Comparison of ENCODE assay signal across 13 mouse cellular contexts in the genomic region with DNA sequence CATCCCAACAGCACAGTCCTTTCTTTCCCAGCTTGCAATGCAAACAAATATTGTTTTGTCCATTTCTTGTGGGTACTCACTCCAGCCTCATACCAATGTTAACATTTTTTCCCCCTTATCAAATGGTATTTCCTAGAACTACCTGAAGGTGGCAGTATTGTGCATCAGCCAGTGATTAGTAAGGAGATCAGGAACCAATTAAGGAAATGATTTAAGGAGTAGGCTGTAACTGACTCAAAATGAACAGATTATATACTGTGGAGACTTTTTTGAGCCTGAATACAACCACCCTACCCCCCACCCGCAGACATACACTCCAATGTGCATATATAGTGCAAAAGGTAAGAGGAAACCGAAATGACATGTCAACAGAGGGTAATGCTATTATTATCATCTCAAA.
DNase-seq lines count a peak whose midpoint lies in the region; ATAC-seq lines count a peak whose summit lies in the region.
"Had no signal": no experiment of that assay in that cellular context is flagged by ENCODE, and none has a peak within 500 bp of the region (broad histone marks: within the 10 kb centered on the region; RNA-seq: fewer than 3 reads in every experiment).

No protein-coding gene starts in this region.

- H3K4me1 ChIP-seq in hindbrain, embryonic 11.5 days (replicated peaks; ENCODE audit: control insufficient read depth, insufficient read depth, low read length): 0 out of 2 replicates have a peak, but pooled peaks cover 2% of the 10 kb centered on the region
- H3K4me1 ChIP-seq in hindbrain, embryonic 13.5 days (replicated peaks): peaks cover 4% of the 10 kb centered on the region; the same call in 1 of the 2 replicates
- H3K4me1 ChIP-seq in midbrain, embryonic 14.5 days (ENCODE audit: control insufficient read depth, insufficient read depth, low read length): no peaks in the 10 kb centered on the region
- H3K4me1 ChIP-seq in midbrain, embryonic 10.5 days: peaks cover 30% of the 10 kb centered on the region
- H3K4me1 ChIP-seq in limb, embryonic 10.5 days: peaks cover 4% of the 10 kb centered on the region; the same call in 1 of the 2 replicates

- no peak overlapping the region for H3K27ac ChIP-seq in hindbrain, embryonic 11.5 days (ENCODE audit: low read depth, low read length)
- no peak overlapping the region for H3K27ac ChIP-seq in hindbrain, embryonic 13.5 days
- H3K27ac ChIP-seq in midbrain, embryonic 14.5 days (replicated peaks; ENCODE audit: low read depth, low read length): no peak overlapping the region
- H3K27ac ChIP-seq in midbrain, embryonic 10.5 days (replicated peaks): no peak overlapping the region
- no peak overlapping the region for H3K27ac ChIP-seq in limb, embryonic 10.5 days
- H3K27ac ChIP-seq: hindbrain, embryonic 15.5 days; midbrain, embryonic 12.5 days had no signal

- no peak overlapping the region for H3K9ac ChIP-seq in hindbrain, embryonic 11.5 days (ENCODE audit: low read depth, low read length)
- no peak overlapping the region for H3K9ac ChIP-seq in hindbrain, embryonic 13.5 days
- no peak overlapping the region for H3K9ac ChIP-seq in midbrain, embryonic 14.5 days (replicated peaks; ENCODE audit: low read length)
- H3K9ac ChIP-seq: hindbrain, embryonic 15.5 days; midbrain, embryonic 12.5 days had no signal

- H3K4me3 ChIP-seq in hindbrain, embryonic 11.5 days (ENCODE audit: low read depth, low read length): no peak overlapping the region
- H3K4me3 ChIP-seq in hindbrain, embryonic 13.5 days: no peak overlapping the region
- H3K4me3 ChIP-seq in midbrain, embryonic 14.5 days (replicated peaks; ENCODE audit: low read depth, low read length): no peak overlapping the region
- no peak overlapping the region for H3K4me3 ChIP-seq in midbrain, embryonic 10.5 days
- no peak overlapping the region for H3K4me3 ChIP-seq in limb, embryonic 10.5 days
- H3K4me3 ChIP-seq: hindbrain, embryonic 15.5 days; midbrain, embryonic 12.5 days had no signal

- no peak overlapping the region for H3K4me2 ChIP-seq in hindbrain, embryonic 11.5 days (replicated peaks; ENCODE audit: low read depth, low read length)
- H3K4me2 ChIP-seq in hindbrain, embryonic 13.5 days: no peak overlapping the region
- no peak overlapping the region for H3K4me2 ChIP-seq in midbrain, embryonic 14.5 days (ENCODE audit: low read length)
- H3K4me2 ChIP-seq: hindbrain, embryonic 15.5 days; midbrain, embryonic 12.5 days had no signal

- H3K36me3 ChIP-seq in hindbrain, embryonic 11.5 days (ENCODE audit: control insufficient read depth, insufficient read depth, low read length): no peaks in the 10 kb centered on the region
- H3K36me3 ChIP-seq in hindbrain, embryonic 13.5 days: no peaks in the 10 kb centered on the region
- H3K36me3 ChIP-seq in midbrain, embryonic 14.5 days (ENCODE audit: control insufficient read depth, insufficient read depth, low read length): no peaks in the 10 kb centered on the region
- no peaks in the 10 kb centered on the region for H3K36me3 ChIP-seq in midbrain, embryonic 10.5 days
- no peaks in the 10 kb centered on the region for H3K36me3 ChIP-seq in limb, embryonic 10.5 days
- H3K36me3 ChIP-seq: hindbrain, embryonic 15.5 days; midbrain, embryonic 12.5 days had no signal

- 77% methylated on average over 2 of the region's 2 CpGs for WGBS in hindbrain, embryonic 11.5 days
- WGBS in hindbrain, embryonic 13.5 days: 81% methylated on average over 2 of the region's 2 CpGs
- 76% methylated on average over 2 of the region's 2 CpGs for WGBS in midbrain, embryonic 14.5 days
- WGBS in midbrain, embryonic 10.5 days: 77% methylated on average over 2 of the region's 2 CpGs
- WGBS in limb, embryonic 10.5 days: 72% methylated on average over 2 of the region's 2 CpGs

- H3K27me3 ChIP-seq in hindbrain, embryonic 11.5 days (ENCODE audit: control insufficient read depth, insufficient read depth, low read length): no peaks in the 10 kb centered on the region
- H3K27me3 ChIP-seq in hindbrain, embryonic 13.5 days: no peaks in the 10 kb centered on the region
- H3K27me3 ChIP-seq in midbrain, embryonic 14.5 days (ENCODE audit: control insufficient read depth, insufficient read depth, low read length): no peaks in the 10 kb centered on the region
- no peaks in the 10 kb centered on the region for H3K27me3 ChIP-seq in midbrain, embryonic 10.5 days (ENCODE audit: low read depth, poor library complexity, severe bottlenecking)
- no peaks in the 10 kb centered on the region for H3K27me3 ChIP-seq in limb, embryonic 10.5 days (ENCODE audit: low read depth, poor library complexity, severe bottlenecking)
- H3K27me3 ChIP-seq: hindbrain, embryonic 15.5 days had no signal

- DNase-seq in hindbrain, embryonic 11.5 days (ENCODE audit: low spot score): peak; percentile 34
- DNase-seq in midbrain, embryonic 14.5 days: peak; percentile 56
- DNase-seq in midbrain, embryonic 10.5 days (ENCODE audit: low spot score): no peak
- DNase-seq in embryo, embryonic 10 days (ENCODE audit: low spot score): peak; percentile 54
- peak; percentile 9 for DNase-seq in retina, postnatal 7 days (ENCODE audit: low read depth, low spot score)
- no peak for DNase-seq in limb, embryonic 10.5 days (ENCODE audit: low spot score)
- DNase-seq in right cerebral cortex, postnatal 10 days (ENCODE audit: low spot score in 2 of 2): no peak
- DNase-seq: cerebellum, postnatal 36 days; gastrocnemius, postnatal 14 days; right cerebral cortex, postnatal 14 days had no signal

- peak; percentile 28; the same call in 1 of the 2 replicates for ATAC-seq in hindbrain, embryonic 11.5 days (ENCODE audit: low FRiP score)
- ATAC-seq in hindbrain, embryonic 13.5 days (ENCODE audit: low FRiP score): no peak
- no peak for ATAC-seq in midbrain, embryonic 14.5 days (ENCODE audit: low FRiP score, low TSS enrichment)

- H3K9me3 ChIP-seq in hindbrain, embryonic 11.5 days (ENCODE audit: control insufficient read depth, low read length): no peaks in the 10 kb centered on the region
- no peaks in the 10 kb centered on the region for H3K9me3 ChIP-seq in hindbrain, embryonic 13.5 days
- no peaks in the 10 kb centered on the region for H3K9me3 ChIP-seq in midbrain, embryonic 14.5 days (ENCODE audit: control insufficient read depth, low read length)
- H3K9me3 ChIP-seq in midbrain, embryonic 10.5 days (replicated peaks): no peaks in the 10 kb centered on the region
- H3K9me3 ChIP-seq in limb, embryonic 10.5 days (replicated peaks): no peaks in the 10 kb centered on the region
- H3K9me3 ChIP-seq: hindbrain, embryonic 15.5 days; midbrain, embryonic 12.5 days had no signal

Comparison
In these comparisons a context has a peak if more than half of its experiments do, and no peak if none do; other contexts are left out.
1. DNase-seq: peak in hindbrain, embryonic 11.5 days (single experiment), midbrain, embryonic 14.5 days (single experiment), embryo, embryonic 10 days (single experiment) and retina, postnatal 7 days (single experiment); none in midbrain, embryonic 10.5 days (single experiment), limb, embryonic 10.5 days (single experiment) and right cerebral cortex, postnatal 10 days (0 of 2).